10 mouse cellular contexts compared by ENCODE assay signal in genomic region chr16:43364516-43364910, GRCm38 (mm10).
DNase-seq lines count a peak whose midpoint lies in the region; ATAC-seq and TF ChIP-seq lines count a peak whose summit lies in the region.
"Had no signal": no experiment of that assay in that cellular context is flagged by ENCODE, and none has a peak within 500 bp of the region (broad histone marks: within the 10 kb centered on the region; RNA-seq: fewer than 3 reads in every experiment).

No protein-coding gene starts in this region.

- peak overlapping the region; percentile 54; the same call in 1 of the 2 replicates for H3K9ac ChIP-seq in heart, embryonic 12.5 days
- H3K9ac ChIP-seq in lung, postnatal 0 days (replicated peaks; ENCODE audit: low read depth), result no peak overlapping the region
- H3K9ac ChIP-seq in intestine, embryonic 16.5 days (ENCODE audit: low read depth, low read length), result no peak overlapping the region
- H3K9ac ChIP-seq: liver, embryonic 13.5 days had no signal

- no peaks in the 10 kb centered on the region for H3K36me3 ChIP-seq in heart, embryonic 12.5 days
- H3K36me3 ChIP-seq in lung, postnatal 0 days (ENCODE audit: insufficient read depth, low read length), result no peaks in the 10 kb centered on the region
- no peaks in the 10 kb centered on the region for H3K36me3 ChIP-seq in intestine, embryonic 16.5 days (ENCODE audit: control insufficient read depth, insufficient read depth, low read length)
- no peaks in the 10 kb centered on the region for H3K36me3 ChIP-seq in thymus, adult 2 months (ENCODE audit: control insufficient read depth, insufficient read depth, low read length)
- H3K36me3 ChIP-seq: liver, embryonic 13.5 days had no signal

- no peaks in the 10 kb centered on the region for H3K9me3 ChIP-seq in heart, embryonic 12.5 days (replicated peaks)
- no peaks in the 10 kb centered on the region for H3K9me3 ChIP-seq in lung, postnatal 0 days (ENCODE audit: low read length)
- H3K9me3 ChIP-seq in intestine, embryonic 16.5 days (ENCODE audit: control insufficient read depth, low read length), result no peaks in the 10 kb centered on the region
- H3K9me3 ChIP-seq: liver, embryonic 13.5 days had no signal

- no peak for DNase-seq in heart, postnatal 4 days
- no peak for DNase-seq in lung, postnatal 0 days (ENCODE audit: low spot score)
- no peak for DNase-seq in lung, adult 18-20 months
- DNase-seq in thymus, adult 2 months, result no peak
- no peak for DNase-seq in thymus, postnatal 36 days
- DNase-seq in ovary, adult 18-20 months (ENCODE audit: low spot score), result no peak
- DNase-seq: cerebellum, adult 9-10 months; liver, embryonic 13.5 days had no signal

- H3K4me1 ChIP-seq in heart, embryonic 12.5 days (replicated peaks), result peaks cover 20% of the 10 kb centered on the region
- H3K4me1 ChIP-seq in lung, postnatal 0 days (ENCODE audit: insufficient read depth, low read depth, low read length), result peaks cover 2% of the 10 kb centered on the region; the same call in 1 of the 2 replicates
- peaks cover 11% of the 10 kb centered on the region; the same call in 1 of the 2 replicates for H3K4me1 ChIP-seq in intestine, embryonic 16.5 days (ENCODE audit: control insufficient read depth, insufficient read depth, low read length)
- H3K4me1 ChIP-seq in thymus, adult 2 months (replicated peaks; ENCODE audit: control insufficient read depth, insufficient read depth, low read length), result no peaks in the 10 kb centered on the region
- H3K4me1 ChIP-seq: liver, embryonic 13.5 days had no signal

- ATAC-seq in heart, embryonic 12.5 days (ENCODE audit: insufficient number of reproducible peaks, low FRiP score), result no peak
- peak; percentile 43 for ATAC-seq in lung, postnatal 0 days
- ATAC-seq in intestine, embryonic 16.5 days, result peak; percentile 34; the same call in 1 of the 2 replicates

- 62% methylated on average over 6 of the region's 6 CpGs for WGBS in heart, embryonic 12.5 days
- WGBS in lung, postnatal 0 days, result 58% methylated on average over 6 of the region's 6 CpGs
- 83% methylated on average over 6 of the region's 6 CpGs for whole genome bisulfite sequencing in intestine, embryonic 16.5 days
- 93% methylated on average over 6 of the region's 6 CpGs for WGBS in thymus, adult 2 months

- TF ChIP-seq CTCF in lung, postnatal 0 days (IDR thresholded peaks at IDR 0.05), result no peak
- TF ChIP-seq CTCF in thymus, adult 2 months (IDR thresholded peaks at IDR 0.05; ENCODE audit: borderline replicate concordance, control insufficient read depth, extremely low read depth, insufficient read depth, low read length, poor library complexity), result no peak

- no peaks in the 10 kb centered on the region for H3K27me3 ChIP-seq in heart, embryonic 12.5 days (replicated peaks)
- no peaks in the 10 kb centered on the region for H3K27me3 ChIP-seq in lung, postnatal 0 days (replicated peaks; ENCODE audit: insufficient read depth, low read length)
- H3K27me3 ChIP-seq in intestine, embryonic 16.5 days (replicated peaks; ENCODE audit: control insufficient read depth, insufficient read depth, low read length), result no peaks in the 10 kb centered on the region
- no peaks in the 10 kb centered on the region for H3K27me3 ChIP-seq in thymus, adult 2 months (ENCODE audit: control insufficient read depth, insufficient read depth, low read length)
- H3K27me3 ChIP-seq: liver, embryonic 13.5 days had no signal

- H3K4me3 ChIP-seq in heart, embryonic 12.5 days, result 0 out of 2 replicates have a peak overlapping the region, but pooled peaks have one; percentile 21
- H3K4me3 ChIP-seq in lung, postnatal 0 days (ENCODE audit: low read depth, low read length), result peak overlapping the region; percentile 16; the same call in 1 of the 2 replicates
- H3K4me3 ChIP-seq in intestine, embryonic 16.5 days (ENCODE audit: low read length), result no peak overlapping the region
- no peak overlapping the region for H3K4me3 ChIP-seq in thymus, adult 2 months (ENCODE audit: control insufficient read depth, insufficient read depth, low read length)
- H3K4me3 ChIP-seq: liver, embryonic 13.5 days had no signal

- no peak for TF ChIP-seq POLR2A in thymus, adult 2 months (IDR thresholded peaks at IDR 0.05; ENCODE audit: control insufficient read depth, extremely low read depth, insufficient read depth, low read length, poor library complexity)

- H3K27ac ChIP-seq in heart, embryonic 12.5 days (ENCODE audit: poor library complexity, severe bottlenecking), result peak overlapping the region; percentile 96
- peak overlapping the region; percentile 85; the same call in 1 of the 2 replicates for H3K27ac ChIP-seq in lung, postnatal 0 days (ENCODE audit: low read length)
- peak overlapping the region; percentile 73; the same call in 1 of the 2 replicates for H3K27ac ChIP-seq in intestine, embryonic 16.5 days (ENCODE audit: low read length)
- no peak overlapping the region for H3K27ac ChIP-seq in thymus, adult 2 months (ENCODE audit: control insufficient read depth, insufficient read depth, low read length)
- H3K27ac ChIP-seq: liver, embryonic 13.5 days had no signal

- TF ChIP-seq EP300 in lung, postnatal 0 days (IDR thresholded peaks at IDR 0.05), result no peak

- peak overlapping the region; percentile 64 for H3K4me2 ChIP-seq in heart, embryonic 12.5 days
- peak overlapping the region; percentile 41 for H3K4me2 ChIP-seq in lung, postnatal 0 days (replicated peaks; ENCODE audit: low read depth, low read length)
- H3K4me2 ChIP-seq in intestine, embryonic 16.5 days (ENCODE audit: low read depth, low read length), result no peak overlapping the region

Comparison
In these comparisons a context has a peak if more than half of its experiments do, and no peak if none do; other contexts are left out.
1. H3K4me3 ChIP-seq: peak in heart, embryonic 12.5 days (single experiment) and lung, postnatal 0 days (single experiment); none in intestine, embryonic 16.5 days (single experiment) and thymus, adult 2 months (single experiment).